Mouse (Mus musculus) monocyte, adult 5-6 weeks (primary cell): ENCODE measurements around the gene Snx11. TPM values are rescaled to one million over a fixed set of nuclear protein-coding genes. Genes with fewer than 3 reads are reported as not detected.

Source experiments
- ATAC-seq: fragments of 153-309, 156-312 bp; replicated peaks from 2 replicates; pipeline ENCODE4 v1.8.0; 2017; ENCODE audit warnings: mild to moderate bottlenecking; ENCODE audit not compliant: low TSS enrichment, insufficient number of reproducible peaks, severe bottlenecking, poor library complexity, low FRiP score
- total RNA-seq: library from RNA; stranded (forward); fragments of 200-1000, 200-491, 200-594 nt; gene quantifications from 3 replicates; pipeline ENCODE4 v1.2.3, GENCODE M21; 2017

The Snx11 gene
- total RNA-seq, 1 experiment from 2014 or later = 40.8 TPM

- ATAC-seq = no peak
Observed at GRCm38 (mm10) chr11:96768240-96768639, 9.1 kb downstream of the Snx11 start.

- no peak for ATAC-seq
Observed at GRCm38 (mm10) chr11:96767096-96767495, 10.3 kb downstream of the Snx11 start.

GRCm38 (mm10) chr11:96766555-96766954 lies 10.8 kb downstream of the Snx11 start:
- no peak for ATAC-seq

- peak; percentile 87 for ATAC-seq
Observed at GRCm38 (mm10) chr11:96765645-96766044, 11.7 kb downstream of the Snx11 start.

- no peak for ATAC-seq
Observed at GRCm38 (mm10) chr11:96764511-96765350, 12.6 kb downstream of the Snx11 start.

- ATAC-seq = no peak
Observed at GRCm38 (mm10) chr11:96762742-96763470, 14.5 kb downstream of the Snx11 start.

- no peak for ATAC-seq
Observed at GRCm38 (mm10) chr11:96761984-96762383, 15.4 kb downstream of the Snx11 start.

- peak; percentile 87 for ATAC-seq
Observed at GRCm38 (mm10) chr11:96760042-96760441, 17.3 kb downstream of the Snx11 start.

- ATAC-seq = no peak
Observed at GRCm38 (mm10) chr11:96758402-96758801, 19.0 kb downstream of the Snx11 start.

GRCm38 (mm10) chr11:96757421-96757820 lies 19.9 kb downstream of the Snx11 start:
- no peak for ATAC-seq

GRCm38 (mm10) chr11:96755298-96755697 lies 22.1 kb downstream of the Snx11 start:
- ATAC-seq = no peak

GRCm38 (mm10) chr11:96747555-96747954 lies 29.8 kb downstream of the Snx11 start:
- ATAC-seq = no peak

GRCm38 (mm10) chr11:96746648-96747047 lies 30.7 kb downstream of the Snx11 start:
- ATAC-seq = no peak

GRCm38 (mm10) chr11:96743891-96744290 lies 33.5 kb downstream of the Snx11 start:
- ATAC-seq = no peak

GRCm38 (mm10) chr11:96743000-96743399 lies 34.4 kb downstream of the Snx11 start:
- ATAC-seq = no peak

- no peak for ATAC-seq
Observed at GRCm38 (mm10) chr11:96741995-96742394, 35.4 kb downstream of the Snx11 start.

- ATAC-seq = no peak
Observed at GRCm38 (mm10) chr11:96740796-96741195, 36.6 kb downstream of the Snx11 start.

GRCm38 (mm10) chr11:96737673-96738471 lies 39.5 kb downstream of the Snx11 start:
- no peak for ATAC-seq

- ATAC-seq = no peak
Observed at GRCm38 (mm10) chr11:96736361-96736760, 41.0 kb downstream of the Snx11 start.
